Mouse (Mus musculus) bone marrow, adult 2 months (tissue): ENCODE measurements around the gene Sos2.

ENCODE experiments used
- CTCF ChIP-seq: fragments of 200-500 bp; IDR thresholded peaks from 2 replicates; pipeline ENCODE4 v1.5.1; 2011; ENCODE audit warnings: low read length, control low read depth; ENCODE audit not compliant: control insufficient read depth, insufficient read depth
- POLR2A ChIP-seq: fragments of 200-500 bp; IDR thresholded peaks from 2 replicates; pipeline ENCODE4 v1.6.1; 2011; ENCODE audit warnings: low read depth, mild to moderate bottlenecking, control low read depth, low read length, borderline replicate concordance; ENCODE audit not compliant: control insufficient read depth

GRCm38 (mm10) chr12:69536616-69537242, 144.9 kb downstream of the Sos2 start:
- no peak for TF ChIP-seq CTCF
- TF ChIP-seq POLR2A: no peak
